Mouse (Mus musculus): ENCODE measurements around the gene Mul1. TPM values are rescaled to one million over a fixed set of nuclear protein-coding genes. Genes with fewer than 3 reads are reported as not detected.
A peak's percentile ranks its signal among the peaks of the same experiment; 100 is the strongest.

Mul1 gene
- polyA plus RNA-seq, 1 experiment from 2014 or later: 22.3 TPM

DNA sequence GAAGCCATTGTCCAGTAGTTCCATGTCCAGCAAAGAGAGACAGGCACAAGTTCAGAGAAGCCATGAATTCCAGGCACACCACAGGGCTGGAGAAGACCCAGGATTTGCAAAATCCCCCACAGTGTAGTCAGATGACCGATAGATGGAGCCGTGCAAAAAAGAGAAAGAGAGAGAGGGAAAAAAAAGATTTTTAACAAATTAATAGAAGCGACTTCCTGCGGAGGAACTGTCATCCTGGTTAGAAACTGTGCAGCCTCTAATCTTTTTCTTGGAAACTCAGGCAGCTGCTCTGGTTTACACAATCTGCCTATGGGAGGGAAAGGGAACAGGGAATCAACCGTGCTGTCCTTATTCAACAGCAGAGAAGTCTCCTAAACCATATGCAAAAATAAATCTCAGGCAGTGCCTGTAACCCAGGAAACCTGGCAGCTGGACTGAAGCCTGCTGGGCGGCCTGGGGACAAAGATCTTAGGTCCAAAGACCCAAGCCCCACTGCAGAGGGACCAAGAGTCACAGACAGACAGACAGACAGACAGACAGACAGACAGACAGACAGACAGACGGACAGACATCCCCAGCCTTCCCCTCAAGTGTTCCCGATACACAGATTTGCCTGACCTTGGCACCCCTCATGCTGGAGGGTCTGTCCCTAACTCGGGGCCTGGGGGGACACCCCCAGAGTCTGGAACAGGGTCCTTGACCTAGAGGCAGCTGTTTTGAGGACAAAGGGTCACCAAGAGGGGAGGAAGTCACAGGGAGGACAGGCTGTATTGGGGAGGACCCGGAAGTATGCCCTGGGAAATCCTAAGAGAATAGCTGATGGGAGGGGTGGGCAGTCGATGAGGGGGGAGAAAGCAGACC is 28.7 kb downstream of the Mul1 start:
- Histone ChIP-seq H3K36me3 (ENCODE audit: control insufficient read depth, insufficient read depth) (no peaks in the 10 kb centered on the region), H3K9me3 (replicated peaks; ENCODE audit: control insufficient read depth, low read length) (0 out of 2 replicates have a peak, but pooled peaks cover 2% of the 10 kb centered on the region), H3K4me3 (ENCODE audit: low read length) (0 out of 2 replicates have a peak overlapping the region, but pooled peaks have one; percentile 20), H3K9ac (ENCODE audit: low read length) (0 out of 2 replicates have a peak overlapping the region, but pooled peaks have one; percentile 2), H3K4me1 (ENCODE audit: control insufficient read depth, insufficient read depth, low read length) (peaks cover 18% of the 10 kb centered on the region), H3K27ac (ENCODE audit: low read length) (peak overlapping the region; percentile 41), H3K27me3 (ENCODE audit: control insufficient read depth, insufficient read depth, low read length) (peaks cover 37% of the 10 kb centered on the region), H3K4me2 (ENCODE audit: low read depth, low read length) (peak overlapping the region; percentile 58)
- 5% methylated on average over 11 of the region's 11 CpGs for WGBS
- ATAC-seq (replicated peaks; ENCODE audit: extremely low read depth, insufficient read depth, low FRiP score): peak; percentile 23; the same call in 1 of the 2 replicates

GRCm38 (mm10) chr4:138463832-138464487 is 29.5 kb downstream of the Mul1 start:
- no peaks in the 10 kb centered on the region for H3K36me3 ChIP-seq (ENCODE audit: control insufficient read depth, insufficient read depth)
- H3K9ac ChIP-seq (ENCODE audit: low read length): no peak overlapping the region
- peak; percentile 67 for ATAC-seq (replicated peaks; ENCODE audit: extremely low read depth, insufficient read depth, low FRiP score)

DNA sequence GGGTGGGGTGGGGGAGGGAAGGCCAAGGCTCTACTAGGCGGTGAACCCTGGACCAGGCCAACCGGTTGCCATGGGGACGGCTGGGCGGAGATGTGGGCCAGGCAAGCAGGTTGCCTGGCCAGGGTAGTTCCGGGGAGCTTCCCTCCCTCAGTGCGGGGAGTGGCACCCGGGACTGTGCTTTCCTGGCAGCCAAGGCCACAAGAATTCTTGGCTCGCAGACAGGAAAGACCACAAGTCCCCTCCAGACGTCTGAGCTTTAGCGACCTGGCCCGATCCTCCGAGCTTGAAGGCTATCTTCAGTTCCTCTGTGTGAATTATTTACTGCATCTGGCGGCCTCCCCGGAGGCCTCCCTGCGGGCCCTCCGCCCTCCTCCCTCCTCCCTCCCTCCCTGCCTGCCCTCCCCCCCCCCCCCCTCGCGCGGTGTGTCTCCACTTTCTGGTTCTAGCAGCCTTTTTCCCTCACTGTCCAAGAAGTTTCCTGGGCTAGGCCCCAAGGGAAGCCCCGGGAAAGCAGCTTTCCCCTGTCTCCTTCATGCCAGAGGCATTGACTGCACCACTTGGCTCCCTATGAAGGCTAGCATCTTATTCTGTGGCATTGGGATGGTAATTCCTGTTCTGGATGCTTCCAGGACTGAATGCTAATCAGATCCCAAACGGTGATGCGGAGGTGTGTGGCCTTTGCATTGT is 30.3 kb downstream of the Mul1 start:
- Histone ChIP-seq H3K9me3 (replicated peaks; ENCODE audit: control insufficient read depth, low read length) (0 out of 2 replicates have a peak, but pooled peaks cover 2% of the 10 kb centered on the region), H3K36me3 (ENCODE audit: control insufficient read depth, insufficient read depth) (no peaks in the 10 kb centered on the region), H3K27ac (ENCODE audit: low read length) (0 out of 2 replicates have a peak overlapping the region, but pooled peaks have one; percentile 10), H3K4me2 (ENCODE audit: low read depth, low read length) (peak overlapping the region; percentile 58), H3K4me1 (ENCODE audit: control insufficient read depth, insufficient read depth, low read length) (peaks cover 25% of the 10 kb centered on the region), H3K27me3 (ENCODE audit: control insufficient read depth, insufficient read depth, low read length) (peaks cover 28% of the 10 kb centered on the region), H3K9ac (ENCODE audit: low read length) (0 out of 2 replicates have a peak overlapping the region, but pooled peaks have one; percentile 13), H3K4me3 (ENCODE audit: low read length) (no peak overlapping the region; the same call in 1 of the 2 replicates)
- ATAC-seq (replicated peaks; ENCODE audit: extremely low read depth, insufficient read depth, low FRiP score): no peak
- WGBS: 3% methylated on average over 19 of the region's 22 CpGs

More at GRCm38 (mm10) chr4:138463832-138464487, 29.5 kb downstream of the Mul1 start:
- peaks cover 29% of the 10 kb centered on the region for H3K27me3 ChIP-seq (ENCODE audit: control insufficient read depth, insufficient read depth, low read length)
- H3K4me2 ChIP-seq (ENCODE audit: low read depth, low read length): peak overlapping the region; percentile 58
- 0 out of 2 replicates have a peak overlapping the region, but pooled peaks have one; percentile 20 for H3K4me3 ChIP-seq (ENCODE audit: low read length)
- 9% methylated on average over 11 of the region's 11 CpGs for WGBS
- H3K9me3 ChIP-seq (replicated peaks; ENCODE audit: control insufficient read depth, low read length): 0 out of 2 replicates have a peak, but pooled peaks cover 2% of the 10 kb centered on the region
- peaks cover 19% of the 10 kb centered on the region for H3K4me1 ChIP-seq (ENCODE audit: control insufficient read depth, insufficient read depth, low read length)
- peak overlapping the region; percentile 41 for H3K27ac ChIP-seq (ENCODE audit: low read length)

DNA sequence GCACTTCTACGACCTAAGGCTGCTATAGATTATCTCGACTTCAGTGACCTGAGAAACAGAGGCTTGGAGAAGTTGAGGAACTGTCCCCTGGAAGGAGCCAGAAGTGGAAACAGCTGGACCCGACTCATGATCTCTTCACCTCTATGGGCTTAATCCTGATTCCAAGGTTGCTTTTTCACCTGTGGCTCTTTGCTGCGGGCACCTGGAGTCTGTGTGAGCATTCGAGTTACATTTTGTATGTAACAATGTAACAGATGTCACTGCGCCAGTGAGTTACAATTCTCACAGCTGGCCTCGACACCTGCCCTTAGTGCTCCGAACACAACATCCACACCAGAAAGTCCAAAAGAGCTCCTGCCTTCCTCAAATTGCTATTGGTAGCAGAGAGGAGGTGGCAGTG is 31.0 kb downstream of the Mul1 start:
- no peak for ATAC-seq (replicated peaks; ENCODE audit: extremely low read depth, insufficient read depth, low FRiP score)
- Histone ChIP-seq H3K27me3 (ENCODE audit: control insufficient read depth, insufficient read depth, low read length) (peaks cover 28% of the 10 kb centered on the region), H3K36me3 (ENCODE audit: control insufficient read depth, insufficient read depth) (no peaks in the 10 kb centered on the region), H3K9ac (ENCODE audit: low read length) (no peak overlapping the region), H3K9me3 (replicated peaks; ENCODE audit: control insufficient read depth, low read length) (0 out of 2 replicates have a peak, but pooled peaks cover 2% of the 10 kb centered on the region), H3K27ac (ENCODE audit: low read length) (no peak overlapping the region), H3K4me3 (ENCODE audit: low read length) (no peak overlapping the region), H3K4me1 (ENCODE audit: control insufficient read depth, insufficient read depth, low read length) (peaks cover 25% of the 10 kb centered on the region), H3K4me2 (ENCODE audit: low read depth, low read length) (no peak overlapping the region)
- WGBS: 49% methylated on average over 8 of the region's 8 CpGs

DNA sequence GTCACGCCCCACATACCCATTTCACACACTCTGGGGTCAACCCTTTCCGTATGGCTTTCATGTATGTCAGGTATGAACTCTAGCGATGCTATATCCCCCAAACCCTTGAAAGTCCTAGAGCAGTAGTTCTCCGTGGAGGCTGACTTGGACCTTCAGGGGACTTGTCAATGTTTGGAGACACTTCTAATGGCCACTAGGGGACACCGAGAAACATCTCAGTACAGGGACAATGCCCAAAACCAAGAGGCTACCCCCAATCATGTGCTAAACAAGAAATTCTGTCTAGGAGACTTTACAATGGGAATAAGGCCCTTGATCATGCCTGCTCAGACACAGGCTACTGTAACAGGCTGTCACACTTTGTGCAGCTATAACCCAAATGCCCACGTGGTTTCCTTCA is 32.2 kb downstream of the Mul1 start:
- Histone ChIP-seq H3K4me2 (ENCODE audit: low read depth, low read length) (no peak overlapping the region), H3K4me1 (ENCODE audit: control insufficient read depth, insufficient read depth, low read length) (peaks cover 25% of the 10 kb centered on the region), H3K9me3 (replicated peaks; ENCODE audit: control insufficient read depth, low read length) (no peaks in the 10 kb centered on the region), H3K27ac (ENCODE audit: low read length) (no peak overlapping the region), H3K4me3 (ENCODE audit: low read length) (no peak overlapping the region), H3K36me3 (ENCODE audit: control insufficient read depth, insufficient read depth) (no peaks in the 10 kb centered on the region), H3K27me3 (ENCODE audit: control insufficient read depth, insufficient read depth, low read length) (peaks cover 27% of the 10 kb centered on the region), H3K9ac (ENCODE audit: low read length) (no peak overlapping the region)
- 66% methylated on average over 6 of the region's 6 CpGs for WGBS
- no peak for ATAC-seq (replicated peaks; ENCODE audit: extremely low read depth, insufficient read depth, low FRiP score)

DNA sequence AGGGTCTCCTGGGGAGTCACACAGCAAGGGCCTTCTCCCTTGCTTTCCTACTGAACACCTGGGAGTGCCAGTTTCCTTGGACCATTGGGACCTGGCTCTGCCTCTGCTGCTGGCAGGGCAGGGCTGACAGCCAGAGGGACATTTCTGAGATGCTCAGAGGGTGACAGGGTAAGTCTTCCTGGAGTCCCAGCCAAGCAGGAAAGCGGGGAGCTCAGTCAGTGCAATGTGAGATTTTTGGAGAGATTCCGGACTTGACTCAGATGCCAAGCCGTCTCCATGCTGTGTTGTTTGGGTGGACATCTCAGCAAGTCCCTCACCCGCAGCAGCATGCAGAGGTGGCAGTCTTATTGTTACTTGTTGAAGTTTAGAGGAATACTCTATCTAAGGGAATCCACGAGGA is 33.0 kb downstream of the Mul1 start:
- ATAC-seq (replicated peaks; ENCODE audit: extremely low read depth, insufficient read depth, low FRiP score): no peak
- H3K4me1 ChIP-seq (ENCODE audit: control insufficient read depth, insufficient read depth, low read length): peaks cover 25% of the 10 kb centered on the region
- H3K4me3 ChIP-seq (ENCODE audit: low read length): no peak overlapping the region
- no peak overlapping the region for H3K4me2 ChIP-seq (ENCODE audit: low read depth, low read length)
- no peak overlapping the region for H3K9ac ChIP-seq (ENCODE audit: low read length)
- no peaks in the 10 kb centered on the region for H3K36me3 ChIP-seq (ENCODE audit: control insufficient read depth, insufficient read depth)
- no peak overlapping the region for H3K27ac ChIP-seq (ENCODE audit: low read length)
- H3K9me3 ChIP-seq (replicated peaks; ENCODE audit: control insufficient read depth, low read length): no peaks in the 10 kb centered on the region
- WGBS: 74% methylated on average over 5 of the region's 5 CpGs
- peaks cover 25% of the 10 kb centered on the region for H3K27me3 ChIP-seq (ENCODE audit: control insufficient read depth, insufficient read depth, low read length)

GRCm38 (mm10) chr4:138469080-138469479 is 34.6 kb downstream of the Mul1 start:
- Histone ChIP-seq H3K36me3 (ENCODE audit: control insufficient read depth, insufficient read depth) (no peaks in the 10 kb centered on the region), H3K4me3 (ENCODE audit: low read length) (no peak overlapping the region), H3K4me1 (ENCODE audit: control insufficient read depth, insufficient read depth, low read length) (peaks cover 14% of the 10 kb centered on the region), H3K4me2 (ENCODE audit: low read depth, low read length) (peak overlapping the region; percentile 38), H3K27ac (ENCODE audit: low read length) (no peak overlapping the region), H3K9me3 (replicated peaks; ENCODE audit: control insufficient read depth, low read length) (no peaks in the 10 kb centered on the region), H3K27me3 (ENCODE audit: control insufficient read depth, insufficient read depth, low read length) (peaks cover 25% of the 10 kb centered on the region), H3K9ac (ENCODE audit: low read length) (no peak overlapping the region)
- 4% methylated on average over 7 of the region's 7 CpGs for WGBS
- peak; percentile 30; the same call in 1 of the 2 replicates for ATAC-seq (replicated peaks; ENCODE audit: extremely low read depth, insufficient read depth, low FRiP score)

DNA sequence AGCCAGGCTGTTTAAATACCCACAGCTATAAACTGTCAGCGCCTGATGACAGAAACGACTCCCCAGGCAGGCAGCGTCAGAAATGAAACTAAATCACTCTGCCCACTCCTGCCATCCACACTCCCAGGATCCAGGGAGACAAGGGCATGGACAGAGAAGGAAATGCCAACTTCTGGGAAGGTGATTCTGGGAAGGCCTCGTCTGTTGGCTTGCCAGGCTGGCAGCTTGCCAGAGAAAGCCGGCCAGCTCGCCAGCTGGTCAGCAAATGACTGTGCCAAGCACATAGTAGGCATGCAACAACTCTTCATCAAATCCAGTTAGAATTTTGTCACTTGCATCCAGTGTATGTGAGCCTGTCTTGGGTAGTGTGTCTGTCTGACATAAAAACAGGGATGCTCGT is 36.8 kb downstream of the Mul1 start:
- no peak overlapping the region for H3K4me3 ChIP-seq (ENCODE audit: low read length)
- no peak overlapping the region for H3K9ac ChIP-seq (ENCODE audit: low read length)
- H3K27me3 ChIP-seq (ENCODE audit: control insufficient read depth, insufficient read depth, low read length): peaks cover 18% of the 10 kb centered on the region
- H3K36me3 ChIP-seq (ENCODE audit: control insufficient read depth, insufficient read depth): no peaks in the 10 kb centered on the region
- H3K9me3 ChIP-seq (replicated peaks; ENCODE audit: control insufficient read depth, low read length): no peaks in the 10 kb centered on the region
- WGBS: 47% methylated on average over 7 of the region's 7 CpGs
- H3K4me2 ChIP-seq (ENCODE audit: low read depth, low read length): no peak overlapping the region
- no peak overlapping the region for H3K27ac ChIP-seq (ENCODE audit: low read length)
- peaks cover 7% of the 10 kb centered on the region for H3K4me1 ChIP-seq (ENCODE audit: control insufficient read depth, insufficient read depth, low read length)
- ATAC-seq (replicated peaks; ENCODE audit: extremely low read depth, insufficient read depth, low FRiP score): no peak
